Mouse (Mus musculus) liver, embryonic 15.5 days (tissue): ENCODE data around the gene Kcnj5. TPM values are rescaled to one million over a fixed set of nuclear protein-coding genes. Genes with fewer than 3 reads are reported as not detected.

Experiments
- ATAC-seq: fragments of 200-750 bp; cut with Nextera tagmentation; 2 replicates; pipeline ENCODE4 v1.8.0; 2017; ENCODE audit warnings: moderate number of reproducible peaks, mild to moderate bottlenecking, moderate library complexity; ENCODE audit not compliant: insufficient read depth
- H3K27ac ChIP-seq: fragments of 300-500 bp; sonication (generic); replicated peaks from 2 replicates; pipeline ENCODE4 v1.5.1; 2015; ENCODE audit warnings: mild to moderate bottlenecking, inconsistent platforms
- H3K27me3 ChIP-seq: fragments of 300-500 bp; sonication (generic); 2 replicates; pipeline ENCODE4 v1.6.1; 2015; ENCODE audit warnings: mild to moderate bottlenecking, inconsistent platforms
- H3K36me3 ChIP-seq: fragments of 300-500 bp; sonication (generic); replicated peaks from 2 replicates; pipeline ENCODE4 v1.6.1; 2015; ENCODE audit warnings: moderate library complexity, mild to moderate bottlenecking, inconsistent platforms
- H3K4me1 ChIP-seq: fragments of 300-500 bp; sonication (generic); replicated peaks from 2 replicates; pipeline ENCODE4 v1.6.1; 2015; ENCODE audit warnings: inconsistent platforms
- H3K4me2 ChIP-seq: fragments of 300-500 bp; sonication (generic); 2 replicates; pipeline ENCODE4 v1.6.1; 2015; ENCODE audit warnings: moderate library complexity, mild to moderate bottlenecking, inconsistent platforms
- H3K4me3 ChIP-seq: fragments of 300-500 bp; sonication (generic); replicated peaks from 2 replicates; pipeline ENCODE4 v1.5.1; 2015; ENCODE audit warnings: mild to moderate bottlenecking, inconsistent platforms
- H3K9ac ChIP-seq: fragments of 300-500 bp; sonication (generic); 2 replicates; pipeline ENCODE4 v1.6.1; 2015; ENCODE audit warnings: moderate library complexity, mild to moderate bottlenecking, inconsistent platforms
- H3K9me3 ChIP-seq: fragments of 300-500 bp; sonication (generic); replicated peaks from 2 replicates; pipeline ENCODE4 v1.6.1; 2016; ENCODE audit warnings: inconsistent platforms
- WGBS: fragments of 180-500 bp; shearing (Covaris S2); methylation state at CpG from one replicate; pipeline ENCODE4 v1.1.7; 2015; ENCODE audit warnings: mixed read lengths; ENCODE audit not compliant: insufficient replicate concordance; 5-methylcytosine and 5-hydroxymethylcytosine counted together
- polyA plus RNA-seq: library from polyadenylated mRNA; unstranded; fragments of >200 nt; fragmentation: Nextera tagmentation; extraction: Ambion mirVana; gene quantifications from 2 replicates; pipeline ENCODE4 v1.2.1, GENCODE M21; 2015

Kcnj5 gene
- polyA plus RNA-seq, 1 experiment from 2014 or later: 1.2 TPM

- Histone ChIP-seq H3K9me3 (no peaks in the 10 kb centered on the region), H3K27me3 (no peaks in the 10 kb centered on the region), H3K4me3 (no peak overlapping the region), H3K9ac (no peak overlapping the region), H3K27ac (no peak overlapping the region), H3K4me1 (no peaks in the 10 kb centered on the region), H3K36me3 (no peaks in the 10 kb centered on the region), H3K4me2 (no peak overlapping the region)
- no peak for ATAC-seq
- 60% methylated on average over 1 of the region's 1 CpGs for WGBS
Observed at GRCm38 (mm10) chr9:32360770-32361169, 16.6 kb upstream of the Kcnj5 start.

GRCm38 (mm10) chr9:32350332-32350731 is 6.2 kb upstream of the Kcnj5 start:
- no peaks in the 10 kb centered on the region for H3K36me3 ChIP-seq
- ATAC-seq: no peak
- no peak overlapping the region for H3K9ac ChIP-seq
- WGBS: 0% methylated on average over 6 of the region's 6 CpGs
- no peaks in the 10 kb centered on the region for H3K4me1 ChIP-seq
- no peaks in the 10 kb centered on the region for H3K9me3 ChIP-seq
- H3K4me3 ChIP-seq: no peak overlapping the region
- no peak overlapping the region for H3K27ac ChIP-seq
- H3K4me2 ChIP-seq: no peak overlapping the region
- peaks cover 17% of the 10 kb centered on the region for H3K27me3 ChIP-seq

- no peak overlapping the region for H3K4me3 ChIP-seq
- H3K9me3 ChIP-seq: no peaks in the 10 kb centered on the region
- no peak overlapping the region for H3K9ac ChIP-seq
- H3K4me2 ChIP-seq: no peak overlapping the region
- WGBS: 63% methylated on average over 10 of the region's 10 CpGs
- no peaks in the 10 kb centered on the region for H3K36me3 ChIP-seq
- peaks cover 4% of the 10 kb centered on the region for H3K4me1 ChIP-seq
- no peak for ATAC-seq
- H3K27ac ChIP-seq: no peak overlapping the region
- H3K27me3 ChIP-seq: peaks cover 26% of the 10 kb centered on the region
Observed at GRCm38 (mm10) chr9:32349344-32349743, 5.2 kb upstream of the Kcnj5 start.

- Histone ChIP-seq H3K27me3 (peaks cover 39% of the 10 kb centered on the region), H3K9me3 (no peaks in the 10 kb centered on the region), H3K4me2 (no peak overlapping the region), H3K27ac (no peak overlapping the region), H3K9ac (no peak overlapping the region), H3K36me3 (no peaks in the 10 kb centered on the region), H3K4me1 (peaks cover 13% of the 10 kb centered on the region), H3K4me3 (no peak overlapping the region)
- no peak for ATAC-seq
- 65% methylated on average over 8 of the region's 8 CpGs for WGBS
Observed at GRCm38 (mm10) chr9:32348096-32348495, 3.9 kb upstream of the Kcnj5 start.

GRCm38 (mm10) chr9:32344489-32344888 is 339 bp upstream of the Kcnj5 start:
- ATAC-seq: no peak
- WGBS: 7% methylated on average over 21 of the region's 21 CpGs
- Histone ChIP-seq H3K27me3 (peaks cover 47% of the 10 kb centered on the region), H3K4me2 (peak overlapping the region; percentile 59), H3K9ac (no peak overlapping the region), H3K36me3 (no peaks in the 10 kb centered on the region), H3K27ac (no peak overlapping the region), H3K4me3 (peak overlapping the region; percentile 34), H3K9me3 (no peaks in the 10 kb centered on the region), H3K4me1 (peaks cover 22% of the 10 kb centered on the region)

- no peak overlapping the region for H3K27ac ChIP-seq
- no peaks in the 10 kb centered on the region for H3K9me3 ChIP-seq
- peaks cover 22% of the 10 kb centered on the region for H3K4me1 ChIP-seq
- no peak overlapping the region for H3K9ac ChIP-seq
- H3K4me2 ChIP-seq: no peak overlapping the region
- WGBS: 20% methylated on average over 8 of the region's 8 CpGs
- no peak for ATAC-seq
- H3K27me3 ChIP-seq: peaks cover 47% of the 10 kb centered on the region
- no peaks in the 10 kb centered on the region for H3K36me3 ChIP-seq
- H3K4me3 ChIP-seq: no peak overlapping the region
Observed at GRCm38 (mm10) chr9:32342929-32343328, 1.2 kb downstream of the Kcnj5 start.

GRCm38 (mm10) chr9:32340831-32341230 is 3.3 kb downstream of the Kcnj5 start:
- H3K36me3 ChIP-seq: no peaks in the 10 kb centered on the region
- no peak overlapping the region for H3K27ac ChIP-seq
- ATAC-seq: no peak
- peaks cover 22% of the 10 kb centered on the region for H3K4me1 ChIP-seq
- peaks cover 39% of the 10 kb centered on the region for H3K27me3 ChIP-seq
- H3K4me3 ChIP-seq: no peak overlapping the region
- 8% methylated on average over 5 of the region's 5 CpGs for WGBS
- no peaks in the 10 kb centered on the region for H3K9me3 ChIP-seq
- peak overlapping the region; percentile 10; the same call in 1 of the 2 replicates for H3K4me2 ChIP-seq
- no peak overlapping the region for H3K9ac ChIP-seq

GRCm38 (mm10) chr9:32335389-32336150 is 8.6 kb downstream of the Kcnj5 start:
- Histone ChIP-seq H3K9ac (no peak overlapping the region), H3K4me3 (no peak overlapping the region), H3K36me3 (no peaks in the 10 kb centered on the region), H3K4me1 (peaks cover 5% of the 10 kb centered on the region), H3K9me3 (no peaks in the 10 kb centered on the region), H3K27me3 (no peaks in the 10 kb centered on the region), H3K27ac (no peak overlapping the region), H3K4me2 (no peak overlapping the region)
- 55% methylated on average over 13 of the region's 13 CpGs for WGBS
- peak; percentile 67 for ATAC-seq

GRCm38 (mm10) chr9:32331162-32331561 is 13.0 kb downstream of the Kcnj5 start:
- Histone ChIP-seq H3K9me3 (no peaks in the 10 kb centered on the region), H3K27me3 (no peaks in the 10 kb centered on the region), H3K27ac (no peak overlapping the region), H3K9ac (no peak overlapping the region), H3K4me2 (no peak overlapping the region), H3K36me3 (no peaks in the 10 kb centered on the region), H3K4me1 (peaks cover 5% of the 10 kb centered on the region; the same call in 1 of the 2 replicates), H3K4me3 (no peak overlapping the region)
- WGBS: 61% methylated on average over 5 of the region's 5 CpGs
- no peak for ATAC-seq

GRCm38 (mm10) chr9:32328777-32329176 is 15.4 kb downstream of the Kcnj5 start:
- Histone ChIP-seq H3K4me3 (no peak overlapping the region), H3K27me3 (no peaks in the 10 kb centered on the region), H3K9ac (no peak overlapping the region), H3K36me3 (no peaks in the 10 kb centered on the region), H3K9me3 (no peaks in the 10 kb centered on the region), H3K4me1 (peaks cover 5% of the 10 kb centered on the region; the same call in 1 of the 2 replicates), H3K4me2 (no peak overlapping the region), H3K27ac (no peak overlapping the region)
- 0 out of 2 replicates have a peak, but pooled peaks have one; percentile 37 for ATAC-seq
- 22% methylated on average over 4 of the region's 4 CpGs for WGBS

- no peak for ATAC-seq
- H3K27me3 ChIP-seq: no peaks in the 10 kb centered on the region
- H3K4me1 ChIP-seq: no peaks in the 10 kb centered on the region
- H3K9ac ChIP-seq: no peak overlapping the region
- no peak overlapping the region for H3K4me2 ChIP-seq
- WGBS: 56% methylated on average over 7 of the region's 7 CpGs
- H3K27ac ChIP-seq: no peak overlapping the region
- H3K4me3 ChIP-seq: no peak overlapping the region
- no peaks in the 10 kb centered on the region for H3K9me3 ChIP-seq
- no peaks in the 10 kb centered on the region for H3K36me3 ChIP-seq
Observed at GRCm38 (mm10) chr9:32323610-32324009, 20.5 kb downstream of the Kcnj5 start.

- Histone ChIP-seq H3K4me3 (no peak overlapping the region), H3K27me3 (no peaks in the 10 kb centered on the region), H3K9me3 (no peaks in the 10 kb centered on the region), H3K4me2 (no peak overlapping the region), H3K9ac (no peak overlapping the region), H3K36me3 (no peaks in the 10 kb centered on the region), H3K27ac (no peak overlapping the region), H3K4me1 (no peaks in the 10 kb centered on the region)
- ATAC-seq: peak; percentile 18; the same call in 1 of the 2 replicates
- 35% methylated on average over 3 of the region's 3 CpGs for WGBS
Observed at GRCm38 (mm10) chr9:32320167-32320566, 24.0 kb downstream of the Kcnj5 start.
